Mouse (Mus musculus): ENCODE data around the gene Adgrb3.
"Not testable (repeated sequence)": the region's sequence is repeated elsewhere in the genome, so short reads cannot be mapped to it uniquely, and the experiment has no call there.

Gene Adgrb3

DNA sequence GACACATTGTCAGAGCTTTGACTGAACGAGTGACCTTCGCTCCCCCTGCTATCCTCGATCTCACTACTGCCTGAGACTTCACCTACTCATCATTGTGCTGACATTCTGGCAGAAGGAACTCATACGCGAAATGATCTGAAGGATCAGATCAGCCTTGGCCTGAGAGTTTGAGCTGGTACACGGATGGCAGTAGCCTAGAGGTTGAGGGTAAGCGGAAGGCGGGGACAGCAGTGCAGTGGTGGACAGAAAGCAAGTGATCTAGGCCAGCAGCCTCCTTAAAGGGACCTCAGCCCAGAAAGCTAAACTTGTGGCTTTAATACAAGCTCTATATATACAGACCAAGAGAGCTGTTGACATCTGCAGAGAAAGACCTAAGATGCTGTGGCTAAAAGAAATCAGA, 811.7 kb downstream of the Adgrb3 start:
- not testable (repeated sequence) for DNase-seq (ENCODE audit: low spot score in 2 of 2)
